Mouse (Mus musculus): Measurements from ENCODE around the gene Asb11. TPM values are rescaled to one million over a fixed set of nuclear protein-coding genes. Genes with fewer than 3 reads are reported as not detected.

Asb11 gene
- polyA plus RNA-seq, 1 experiment from 2014 or later = 9.9 TPM

- no peaks in the 10 kb centered on the region for H3K4me1 ChIP-seq (replicated peaks; ENCODE audit: control insufficient read depth, insufficient read depth, low read length)
- ATAC-seq = no peak
- no peak overlapping the region for H3K9ac ChIP-seq (ENCODE audit: low read depth, low read length)
- H3K4me3 ChIP-seq (ENCODE audit: low read depth, low read length) = no peak overlapping the region
- no peak for TF ChIP-seq CTCF (IDR thresholded peaks at IDR 0.05; ENCODE audit: low read depth)
- no peaks in the 10 kb centered on the region for H3K36me3 ChIP-seq (ENCODE audit: control insufficient read depth, insufficient read depth)
- H3K9me3 ChIP-seq (ENCODE audit: control insufficient read depth) = no peaks in the 10 kb centered on the region
- H3K4me2 ChIP-seq (replicated peaks; ENCODE audit: low read depth) = no peak overlapping the region
- H3K27ac ChIP-seq (ENCODE audit: low read depth, low read length) = no peak overlapping the region
- WGBS = 50% methylated on average over 2 of the region's 2 CpGs
- no peaks in the 10 kb centered on the region for H3K27me3 ChIP-seq (replicated peaks; ENCODE audit: control insufficient read depth, insufficient read depth, low read length)
Observed at GRCm38 (mm10) chrX:164440140-164440539, 3.3 kb downstream of the Asb11 start.

GRCm38 (mm10) chrX:164440703-164441102 lies 3.9 kb downstream of the Asb11 start:
- H3K9me3 ChIP-seq (ENCODE audit: control insufficient read depth) = no peaks in the 10 kb centered on the region
- H3K4me1 ChIP-seq (replicated peaks; ENCODE audit: control insufficient read depth, insufficient read depth, low read length) = no peaks in the 10 kb centered on the region
- 72% methylated on average over 3 of the region's 3 CpGs for WGBS
- H3K9ac ChIP-seq (ENCODE audit: low read depth, low read length) = no peak overlapping the region
- no peaks in the 10 kb centered on the region for H3K27me3 ChIP-seq (replicated peaks; ENCODE audit: control insufficient read depth, insufficient read depth, low read length)
- no peak overlapping the region for H3K4me2 ChIP-seq (replicated peaks; ENCODE audit: low read depth)
- no peak for ATAC-seq
- H3K27ac ChIP-seq (ENCODE audit: low read depth, low read length) = no peak overlapping the region
- TF ChIP-seq CTCF (IDR thresholded peaks at IDR 0.05; ENCODE audit: low read depth) = no peak
- no peaks in the 10 kb centered on the region for H3K36me3 ChIP-seq (ENCODE audit: control insufficient read depth, insufficient read depth)
- no peak overlapping the region for H3K4me3 ChIP-seq (ENCODE audit: low read depth, low read length)

GRCm38 (mm10) chrX:164441306-164441705 lies 4.5 kb downstream of the Asb11 start:
- no peaks in the 10 kb centered on the region for H3K36me3 ChIP-seq (ENCODE audit: control insufficient read depth, insufficient read depth)
- H3K9ac ChIP-seq (ENCODE audit: low read depth, low read length) = no peak overlapping the region
- no peak overlapping the region for H3K27ac ChIP-seq (ENCODE audit: low read depth, low read length)
- no peaks in the 10 kb centered on the region for H3K27me3 ChIP-seq (replicated peaks; ENCODE audit: control insufficient read depth, insufficient read depth, low read length)
- H3K9me3 ChIP-seq (ENCODE audit: control insufficient read depth) = no peaks in the 10 kb centered on the region
- no peak overlapping the region for H3K4me2 ChIP-seq (replicated peaks; ENCODE audit: low read depth)
- no peak for TF ChIP-seq CTCF (IDR thresholded peaks at IDR 0.05; ENCODE audit: low read depth)
- ATAC-seq = no peak
- H3K4me3 ChIP-seq (ENCODE audit: low read depth, low read length) = no peak overlapping the region
- no peaks in the 10 kb centered on the region for H3K4me1 ChIP-seq (replicated peaks; ENCODE audit: control insufficient read depth, insufficient read depth, low read length)
- 65% methylated on average over 3 of the region's 3 CpGs for WGBS

GRCm38 (mm10) chrX:164445601-164446000 lies 8.8 kb downstream of the Asb11 start:
- ATAC-seq = no peak
- WGBS = 64% methylated on average over 12 of the region's 12 CpGs
- Histone ChIP-seq H3K4me3 (ENCODE audit: low read depth, low read length) (no peak overlapping the region), H3K4me2 (replicated peaks; ENCODE audit: low read depth) (no peak overlapping the region), H3K9ac (ENCODE audit: low read depth, low read length) (no peak overlapping the region), H3K36me3 (ENCODE audit: control insufficient read depth, insufficient read depth) (no peaks in the 10 kb centered on the region), H3K27ac (ENCODE audit: low read depth, low read length) (no peak overlapping the region), H3K9me3 (ENCODE audit: control insufficient read depth) (no peaks in the 10 kb centered on the region), H3K4me1 (replicated peaks; ENCODE audit: control insufficient read depth, insufficient read depth, low read length) (no peaks in the 10 kb centered on the region), H3K27me3 (replicated peaks; ENCODE audit: control insufficient read depth, insufficient read depth, low read length) (no peaks in the 10 kb centered on the region)
- no peak for TF ChIP-seq CTCF (IDR thresholded peaks at IDR 0.05; ENCODE audit: low read depth)

GRCm38 (mm10) chrX:164446106-164446551 lies 9.3 kb downstream of the Asb11 start:
- Histone ChIP-seq H3K9ac (ENCODE audit: low read depth, low read length) (no peak overlapping the region), H3K4me3 (ENCODE audit: low read depth, low read length) (no peak overlapping the region), H3K27ac (ENCODE audit: low read depth, low read length) (no peak overlapping the region), H3K36me3 (ENCODE audit: control insufficient read depth, insufficient read depth) (no peaks in the 10 kb centered on the region), H3K4me2 (replicated peaks; ENCODE audit: low read depth) (no peak overlapping the region), H3K4me1 (replicated peaks; ENCODE audit: control insufficient read depth, insufficient read depth, low read length) (no peaks in the 10 kb centered on the region), H3K9me3 (ENCODE audit: control insufficient read depth) (no peaks in the 10 kb centered on the region), H3K27me3 (replicated peaks; ENCODE audit: control insufficient read depth, insufficient read depth, low read length) (no peaks in the 10 kb centered on the region)
- ATAC-seq = peak; percentile 74
- WGBS = 70% methylated on average over 10 of the region's 10 CpGs
- peak; percentile 51 for TF ChIP-seq CTCF (IDR thresholded peaks at IDR 0.05; ENCODE audit: low read depth)

GRCm38 (mm10) chrX:164446835-164447681 lies 10.3 kb downstream of the Asb11 start:
- no peak for ATAC-seq

More at GRCm38 (mm10) chrX:164446835-164447681, 10.3 kb downstream of the Asb11 start:
- H3K27ac ChIP-seq (ENCODE audit: low read depth, low read length) = no peak overlapping the region
- no peak overlapping the region for H3K9ac ChIP-seq (ENCODE audit: low read depth, low read length)
- no peaks in the 10 kb centered on the region for H3K9me3 ChIP-seq (ENCODE audit: control insufficient read depth)
- no peak overlapping the region for H3K4me2 ChIP-seq (replicated peaks; ENCODE audit: low read depth)
- no peaks in the 10 kb centered on the region for H3K27me3 ChIP-seq (replicated peaks; ENCODE audit: control insufficient read depth, insufficient read depth, low read length)
- no peaks in the 10 kb centered on the region for H3K4me1 ChIP-seq (replicated peaks; ENCODE audit: control insufficient read depth, insufficient read depth, low read length)
- H3K4me3 ChIP-seq (ENCODE audit: low read depth, low read length) = no peak overlapping the region
- 74% methylated on average over 9 of the region's 9 CpGs for WGBS
- TF ChIP-seq CTCF (IDR thresholded peaks at IDR 0.05; ENCODE audit: low read depth) = no peak
- H3K36me3 ChIP-seq (ENCODE audit: control insufficient read depth, insufficient read depth) = no peaks in the 10 kb centered on the region

All from intestine, postnatal 0 days (tissue).